Mouse (Mus musculus): Measurements from ENCODE around the gene Ehmt2.
A peak's percentile ranks its signal among the peaks of the same experiment; 100 is the strongest.

The Ehmt2 gene

DNA sequence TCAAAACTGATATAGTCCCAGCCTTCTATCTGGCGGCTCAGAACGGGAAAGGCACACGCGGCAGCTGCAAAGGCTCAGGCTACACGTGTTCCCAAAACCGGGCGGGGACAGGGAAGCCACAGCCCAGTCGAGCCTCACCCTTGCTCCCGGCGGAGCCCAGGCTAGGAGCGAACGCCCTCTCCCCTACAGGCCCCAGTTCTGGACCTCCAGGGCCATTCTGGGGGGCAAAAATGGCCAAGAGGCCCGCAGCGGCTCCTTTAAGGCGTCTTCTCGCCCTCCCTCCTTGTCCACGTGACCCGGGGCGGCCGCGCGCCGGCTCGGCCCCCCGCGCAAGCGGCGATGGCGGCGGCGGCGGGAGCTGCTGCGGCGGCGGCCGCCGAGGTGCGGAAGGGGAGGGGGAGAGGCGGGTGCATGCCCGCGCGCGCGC is at the start of gene Ehmt2, which contains the start of gene C2:
TSS of gene Ehmt2 (plus strand) at position 310 of the 427 bp plus-strand sequence.
TSS of gene C2 (minus strand) at position 106 of the 427 bp plus-strand sequence.
- peak; percentile 83 for DNase-seq

DNA sequence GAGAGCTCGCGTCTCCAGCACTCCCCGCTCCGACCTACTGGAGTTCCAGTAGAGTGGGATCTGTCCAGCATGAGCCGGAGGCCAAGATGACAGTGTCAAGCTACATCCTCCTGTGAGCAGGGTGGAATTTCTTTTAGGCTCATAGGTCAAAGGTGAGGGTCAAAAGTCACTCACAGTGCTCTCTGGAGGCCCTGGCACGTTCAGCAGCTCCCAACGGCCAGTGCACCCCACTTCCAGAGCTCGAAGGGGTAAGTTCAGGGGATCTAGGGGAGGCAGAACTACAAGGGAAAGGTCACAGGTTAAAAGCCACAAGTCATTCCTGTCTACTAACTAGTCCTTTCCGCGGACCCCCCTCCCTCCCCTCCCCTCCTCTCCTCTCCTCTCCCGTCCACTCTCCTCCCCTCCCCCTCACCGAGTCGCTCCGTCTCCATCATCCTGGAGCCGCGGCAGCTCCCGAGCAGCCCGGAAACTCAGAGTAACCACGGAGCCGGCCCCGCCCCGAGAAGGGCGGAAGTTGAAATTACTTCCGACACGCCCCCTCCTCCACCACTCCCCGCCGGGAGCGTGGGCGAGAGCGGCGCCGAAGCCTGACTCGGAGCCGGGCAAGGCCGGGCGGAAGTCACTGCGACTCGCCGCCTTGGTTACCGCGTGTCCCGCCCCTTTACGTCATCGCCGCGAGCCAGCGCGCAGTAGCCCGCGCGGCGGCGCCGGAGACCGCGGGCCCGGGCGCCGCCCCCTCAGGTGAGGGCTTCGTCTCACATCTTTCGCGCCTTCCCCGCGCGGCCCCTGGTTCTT is 48.4 kb upstream of the Ehmt2 start, which contains the start of the genes Skiv2l and Nelfe:
TSS of gene Skiv2l (minus strand) at position 489 of the 795 bp plus-strand sequence.
TSS of gene Nelfe (plus strand) at position 670 of the 795 bp plus-strand sequence.
- peak; percentile 96 for DNase-seq

- no peak for DNase-seq
These were observed 47.6 kb upstream of the Ehmt2 start for GRCm38 (mm10) chr17:34850517-34851125.

- no peak for DNase-seq
These were observed 44.8 kb upstream of the Ehmt2 start for GRCm38 (mm10) chr17:34853511-34853910.

- DNase-seq, result no peak
These were observed 43.5 kb upstream of the Ehmt2 start for GRCm38 (mm10) chr17:34854761-34855160.

- DNase-seq, result peak; percentile 47
These were observed 42.4 kb upstream of the Ehmt2 start for GRCm38 (mm10) chr17:34855825-34856224.

GRCm38 (mm10) chr17:34858670-34859069 is 39.6 kb upstream of the Ehmt2 start:
- DNase-seq, result no peak

GRCm38 (mm10) chr17:34860514-34860913 is 37.8 kb upstream of the Ehmt2 start:
- no peak for DNase-seq

DNA sequence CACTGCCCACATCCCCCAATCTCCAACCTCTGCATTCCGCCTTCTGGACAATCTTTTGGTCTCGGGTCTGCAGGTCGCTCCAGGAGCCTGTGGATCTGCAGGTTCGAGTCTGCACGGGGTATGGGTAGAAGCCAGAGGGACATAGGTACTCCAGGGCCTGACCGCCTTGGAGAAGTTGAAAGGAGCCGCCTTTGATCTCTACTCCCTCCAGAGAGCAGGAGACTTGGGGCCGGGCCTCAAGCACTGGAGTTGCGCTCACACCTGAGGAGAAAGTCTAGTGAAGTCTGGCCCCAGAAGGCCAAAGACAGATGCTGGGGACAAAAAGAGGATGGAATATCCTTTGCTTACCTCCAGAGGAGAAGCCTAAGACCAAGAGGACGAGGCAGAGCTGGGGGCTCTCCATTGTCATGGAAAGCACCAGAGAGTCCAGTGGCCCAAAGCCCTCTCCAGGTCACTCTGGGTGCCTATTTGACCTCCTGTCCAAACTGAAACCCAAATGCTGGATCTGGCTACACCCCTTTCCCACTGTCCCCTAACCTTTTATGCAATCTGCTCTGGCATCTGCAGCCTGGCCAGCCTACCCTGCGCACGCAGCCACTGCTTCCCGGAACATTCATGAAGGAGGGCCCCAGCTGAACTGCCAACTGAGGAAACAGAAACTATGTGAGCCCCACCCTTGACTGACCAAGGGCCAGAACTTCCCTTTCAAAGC is 36.4 kb upstream of the Ehmt2 start:
- DNase-seq, result no peak

DNA sequence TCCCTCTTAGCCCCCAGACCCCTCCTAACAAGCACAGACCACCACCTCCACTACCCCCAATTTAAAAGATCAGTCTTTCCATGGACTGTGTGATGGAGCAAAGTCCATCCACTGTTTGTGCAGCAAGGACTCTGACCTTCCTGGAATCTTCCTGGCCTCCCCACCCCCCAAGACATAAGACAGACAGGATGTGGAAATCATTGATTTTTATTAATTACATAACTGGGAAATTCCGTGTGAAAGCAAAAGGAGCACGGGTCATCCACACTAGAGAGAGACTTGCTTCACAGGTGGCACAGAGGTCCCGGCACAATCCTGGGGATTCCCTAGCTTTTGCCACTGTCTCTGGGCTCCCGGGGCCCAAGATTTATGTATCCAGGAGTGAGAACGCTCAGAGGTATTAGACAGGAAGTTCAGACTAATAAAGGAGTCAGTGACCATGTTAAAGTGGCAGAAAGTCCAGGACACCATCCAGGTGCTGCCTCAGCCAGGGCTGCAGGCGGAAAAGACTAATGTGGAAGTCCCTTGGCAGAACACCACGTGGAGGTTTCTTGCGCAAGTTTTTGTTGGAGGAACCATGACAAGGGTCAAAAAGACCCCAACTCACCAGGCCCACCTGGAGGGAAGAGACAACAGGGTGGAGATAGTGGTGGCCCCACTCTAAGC is 35.7 kb upstream of the Ehmt2 start, which contains the start of gene Cfb:
TSS of gene Cfb (minus strand) at position 103 of the 666 bp plus-strand sequence.
- no peak for DNase-seq

DNA sequence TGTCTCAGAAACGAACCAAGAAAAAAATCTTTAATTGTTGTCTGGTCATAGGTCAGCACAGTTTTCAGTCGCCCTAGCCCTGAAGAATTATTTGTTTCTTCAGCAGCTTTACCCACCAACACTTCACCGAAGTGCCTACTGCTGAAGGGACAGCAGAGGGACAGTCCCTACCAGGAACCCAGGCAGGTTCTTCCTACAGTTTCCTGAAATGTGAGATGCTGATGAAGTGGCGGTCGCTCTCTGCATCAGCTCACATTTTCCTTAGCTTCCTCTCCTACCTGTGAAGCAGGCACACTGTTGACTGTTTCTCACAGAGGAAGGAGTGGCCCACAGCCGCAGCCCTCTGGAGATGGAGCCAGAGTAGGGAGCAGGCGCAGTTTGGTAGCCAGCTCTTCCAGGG is 32.3 kb upstream of the Ehmt2 start:
- no peak for DNase-seq

DNA sequence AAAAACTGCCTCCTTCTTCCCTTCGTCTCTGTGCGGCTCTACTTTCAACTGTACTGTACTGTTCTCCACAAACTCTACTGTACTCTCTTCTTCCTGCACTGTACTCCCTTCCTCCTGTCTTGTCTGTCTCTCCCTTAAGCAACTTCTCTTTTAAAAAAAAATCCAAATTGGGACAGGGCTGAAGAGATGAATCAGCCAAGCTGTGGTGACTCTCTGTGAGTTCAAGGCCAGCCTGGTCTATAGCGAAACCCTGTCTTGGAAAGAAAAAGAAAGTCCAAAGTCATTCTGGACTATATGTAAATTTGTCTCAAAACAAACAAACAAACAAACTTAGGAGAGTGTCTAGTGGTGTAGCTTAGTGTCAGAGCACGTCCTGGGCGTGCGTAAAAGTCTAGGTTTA is 23.9 kb upstream of the Ehmt2 start:
- no peak for DNase-seq

DNA sequence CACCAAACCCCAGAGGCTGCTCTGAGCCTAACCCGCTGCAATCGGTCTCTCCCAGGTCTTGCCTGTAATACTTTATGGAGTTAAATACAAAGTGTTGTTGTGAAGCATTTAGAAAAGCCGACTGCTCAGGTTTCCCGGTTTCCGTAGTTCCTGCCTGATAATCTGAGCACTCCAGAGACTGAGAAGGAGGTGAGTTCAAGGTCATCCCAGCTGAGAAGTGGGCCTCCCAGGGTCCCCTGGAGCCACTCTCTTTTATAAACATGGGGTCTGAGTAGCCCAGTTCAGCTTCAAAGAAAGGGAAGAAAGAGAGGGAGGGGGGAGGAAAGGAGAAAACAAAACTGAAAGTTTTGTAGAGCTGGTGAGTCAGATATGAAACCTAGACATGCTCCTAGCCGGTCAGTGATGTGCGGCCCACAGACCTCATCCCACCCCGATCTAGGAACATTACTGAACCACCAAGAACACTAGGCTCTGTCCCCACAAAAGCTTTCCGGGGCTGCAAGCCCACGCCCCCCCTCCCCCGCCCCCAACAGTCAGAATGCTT is 18.9 kb upstream of the Ehmt2 start, which contains the start of gene Zbtb12:
TSS of gene Zbtb12 (plus strand) at position 148 of the 544 bp plus-strand sequence.
- DNase-seq, result no peak

DNA sequence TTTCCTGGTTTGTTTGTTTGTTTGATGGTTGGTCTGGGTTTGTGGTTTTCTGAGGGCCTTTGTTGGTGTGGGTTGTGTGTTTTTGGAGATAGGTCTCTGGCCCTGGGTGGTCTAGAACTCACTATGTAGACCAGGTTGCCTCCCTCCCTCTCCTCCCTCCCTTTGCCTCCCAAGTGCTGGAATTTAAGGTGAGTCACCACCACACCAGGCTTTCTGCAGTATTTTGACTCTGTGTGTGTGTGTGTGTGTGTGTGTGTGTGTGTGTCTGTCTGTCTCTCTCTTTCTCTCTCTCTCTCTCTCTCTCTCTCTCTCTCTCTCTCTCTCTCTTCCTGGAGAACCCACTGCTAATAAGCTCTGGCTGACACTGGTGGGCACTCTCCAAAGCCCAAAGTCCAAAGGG is 17.1 kb upstream of the Ehmt2 start:
- no peak for DNase-seq

- DNase-seq, result no peak
These were observed 16.5 kb upstream of the Ehmt2 start, which contains the start of gene Gm20547 for GRCm38 (mm10) chr17:34881683-34882310. Gene Gm20547, minus strand, starts transcription at chr17:34882042.

GRCm38 (mm10) chr17:34883332-34883731 is 14.9 kb upstream of the Ehmt2 start:
- DNase-seq, result no peak

- DNase-seq, result no peak
These were observed 13.6 kb upstream of the Ehmt2 start for GRCm38 (mm10) chr17:34884704-34885103.

GRCm38 (mm10) chr17:34885615-34886014 is 12.7 kb upstream of the Ehmt2 start:
- DNase-seq, result no peak

DNA sequence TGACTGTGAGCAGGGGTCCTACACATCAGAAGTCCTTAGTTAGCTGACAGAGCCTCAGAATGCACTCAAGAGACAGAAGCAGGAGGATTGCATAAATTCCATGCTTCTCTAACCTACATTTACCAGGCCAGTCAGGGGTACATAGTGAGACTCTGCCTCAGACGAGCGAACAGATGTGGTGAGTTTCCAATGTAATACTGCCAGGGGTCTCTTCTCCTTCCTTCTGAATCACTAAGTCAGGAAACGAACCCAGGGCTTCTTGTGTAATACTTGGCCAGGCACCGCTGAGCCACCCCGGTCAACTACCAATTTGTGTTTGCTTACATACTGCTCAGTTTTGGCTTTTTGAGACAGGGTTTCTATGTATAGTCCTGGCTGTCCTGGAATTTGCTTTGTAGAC is 10.3 kb upstream of the Ehmt2 start:
- DNase-seq, result no peak

DNA sequence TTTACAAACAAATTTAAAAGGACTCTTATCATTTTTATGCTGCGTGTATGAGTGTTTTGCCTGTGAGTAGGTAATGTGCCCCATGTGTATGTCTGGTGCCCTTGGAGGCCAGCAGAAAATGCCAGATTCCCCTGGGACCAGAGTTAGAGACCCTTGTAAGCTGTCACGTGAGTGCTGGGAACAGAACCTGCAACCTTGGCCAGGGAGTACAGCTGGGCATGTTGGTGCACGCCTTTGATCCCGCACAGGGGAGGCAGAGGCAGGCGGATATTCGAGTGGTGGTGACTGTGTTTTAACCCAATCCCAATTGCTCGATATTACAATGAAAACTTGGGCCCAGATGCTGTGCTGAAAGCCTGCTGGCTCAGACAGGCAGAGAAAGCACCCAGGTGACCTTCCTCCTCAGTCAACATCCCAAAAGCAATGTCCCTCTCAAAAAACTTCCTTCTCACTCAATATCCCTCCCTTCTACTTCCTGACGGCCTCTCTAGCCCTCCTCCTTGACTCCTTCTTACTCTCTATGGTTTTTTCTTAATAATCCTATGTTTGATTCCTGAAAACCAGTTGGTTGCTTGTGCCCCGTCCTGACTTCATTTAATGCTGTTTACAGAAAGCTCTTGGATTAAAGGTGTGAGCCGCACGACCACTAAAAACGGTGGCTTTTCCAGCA is 8.1 kb upstream of the Ehmt2 start:
- no peak for DNase-seq

DNA sequence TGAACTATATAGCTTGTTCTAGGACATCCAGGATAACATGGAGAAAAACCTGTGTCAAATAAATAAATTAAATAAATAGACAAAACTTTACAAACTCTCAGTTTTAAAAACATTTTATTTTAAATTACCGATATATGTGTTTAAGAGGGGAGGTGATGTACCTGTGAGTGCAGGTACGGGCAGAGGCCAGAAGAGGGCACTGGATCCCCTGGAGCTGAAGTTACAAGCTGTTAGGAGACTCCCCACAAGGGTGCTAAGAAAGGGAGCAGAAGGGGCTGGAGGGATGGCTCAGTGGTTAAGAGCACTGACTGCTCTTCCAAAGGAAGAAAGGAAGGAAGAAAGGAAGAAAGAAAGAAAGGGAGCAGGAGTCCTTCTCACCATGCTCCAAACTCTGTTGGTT is 6.9 kb upstream of the Ehmt2 start:
- DNase-seq, result no peak

Data from right cerebral cortex, postnatal 4 days (tissue).